Mouse (Mus musculus) heart, postnatal 10 days (tissue): ENCODE measurements around the gene Gm20388. TPM values are rescaled to one million over a fixed set of nuclear protein-coding genes. Genes with fewer than 3 reads are reported as not detected.
"Not testable (repeated sequence)": the region's sequence is repeated elsewhere in the genome, so short reads cannot be mapped to it uniquely, and the experiment has no call there.

Experiments
- DNase-seq, 2 experiments: peaks; one replicate each; pipeline ENCODE4 v3.0.0; 2021
- intact Hi-C: fragments of 180-260 bp; cut with DNase I; formaldehyde crosslinking; loops from one replicate; pipeline ENCODE4 v1.15.1; 2025
- total RNA-seq, 2 experiments: library from RNA; stranded (reverse); gene quantifications; 2 replicates each; pipeline ENCODE4 v1.2.3; 2021

The Gm20388 gene
- total RNA-seq, 2 experiments from 2014 or later = 2.0 to 2.2 TPM

DNA sequence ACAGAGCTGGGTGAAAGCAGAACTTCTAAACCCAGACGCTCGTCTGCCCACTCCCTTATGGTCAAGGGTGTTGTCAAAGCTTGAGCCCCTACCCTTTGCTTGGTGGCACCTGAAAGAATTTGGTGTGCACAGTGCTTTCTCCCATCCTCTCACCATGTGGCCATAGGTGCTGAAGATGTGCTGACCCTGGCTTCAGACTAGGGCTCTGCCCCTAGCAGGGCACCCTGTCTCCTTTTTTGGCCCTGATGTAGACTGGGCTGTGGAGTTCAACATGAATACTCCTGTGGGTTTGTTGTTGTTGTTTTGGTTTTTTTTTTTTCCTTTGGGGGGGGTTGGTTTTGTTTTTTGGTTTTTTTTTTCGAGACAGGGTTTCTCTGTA lies 3512.1 kb downstream of the Gm20388 start:
- no peak for DNase-seq
- intact Hi-C loops = loop anchor here (5.0 kb wide), 1 partner anchor 100 kb away; no protein-coding TSS in a partner anchor

DNA sequence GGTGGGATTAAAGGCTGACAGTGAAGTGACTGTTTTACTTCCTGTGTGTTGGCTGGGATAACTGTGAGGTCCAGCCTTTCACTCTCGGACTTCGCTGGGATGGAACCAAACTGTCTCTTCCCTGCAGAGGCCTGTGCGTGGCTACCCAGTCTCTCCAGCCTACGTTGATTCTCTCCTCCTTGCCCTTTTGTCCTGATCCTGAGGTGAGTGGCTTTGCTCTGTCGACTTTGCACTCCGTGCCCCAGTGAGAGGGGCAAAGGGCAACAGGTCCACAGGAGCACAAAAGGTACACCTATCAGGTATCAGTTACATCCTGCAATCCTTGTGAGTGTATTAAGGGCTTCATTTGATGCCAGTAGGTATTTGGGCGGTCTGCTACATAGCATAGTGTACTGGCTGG lies 3512.8 kb downstream of the Gm20388 start, which contains the start of gene Def8:
Gene Def8, plus strand, starts transcription at position 87 of the 400 bp plus-strand sequence.
- intact Hi-C loops = loop anchor here (5.0 kb wide), 1 partner anchor 101 kb away; no protein-coding TSS in a partner anchor

DNA sequence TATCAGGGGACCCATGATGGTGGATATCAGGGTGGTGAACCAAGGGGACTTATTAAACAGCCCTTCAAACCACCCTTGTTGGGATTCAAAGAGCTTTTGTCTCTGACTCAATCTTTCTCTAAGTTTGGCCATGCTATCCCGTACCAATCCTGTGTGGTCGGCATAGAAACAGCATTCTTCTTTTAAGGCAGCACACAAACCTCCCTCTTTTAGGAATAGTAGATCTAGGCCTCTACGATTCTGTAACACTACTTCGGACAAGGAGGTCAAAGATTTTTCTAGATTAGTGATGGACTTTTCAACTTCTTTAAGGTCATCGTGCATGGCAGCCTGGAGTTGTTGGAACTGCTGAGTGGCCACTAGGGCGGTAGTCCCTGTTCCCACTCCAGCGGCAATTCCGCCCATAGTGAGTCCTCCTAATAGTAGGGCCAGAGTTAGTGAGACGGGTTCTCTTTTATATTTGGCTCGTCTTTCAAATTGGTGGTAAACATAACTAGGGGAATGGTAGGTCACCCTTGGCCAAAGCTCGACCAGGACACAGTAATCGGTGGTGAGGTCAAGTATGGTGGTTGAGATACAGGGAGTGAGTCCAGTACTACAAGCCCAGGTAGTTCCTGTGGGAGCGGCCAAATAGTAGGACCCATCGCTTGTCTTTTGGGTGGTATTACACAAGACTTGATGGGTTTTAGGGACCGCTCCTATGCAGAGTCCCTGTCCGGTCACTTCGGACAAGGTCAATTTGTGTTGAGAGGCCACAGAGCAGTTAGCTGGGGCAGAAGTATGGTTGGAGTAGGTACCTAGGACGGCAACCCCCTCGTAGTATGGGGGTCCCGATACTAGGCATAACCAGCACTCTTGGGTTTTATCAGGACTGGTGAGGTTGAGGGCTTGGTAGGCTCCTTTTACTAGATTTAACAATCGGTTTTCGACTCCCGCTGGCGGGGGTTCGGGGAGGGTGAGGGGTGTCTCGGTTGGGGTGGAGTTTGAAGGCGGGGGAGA lies 3516.2 kb downstream of the Gm20388 start:
- intact Hi-C loops = no loop called here
- DNase-seq = no peak

More for the DNA sequence above, 3512.8 kb downstream of the Gm20388 start, which contains the start of gene Def8:
- DNase-seq = no peak

GRCm38 (mm10) chr8:123427639-123428275 lies 3517.1 kb downstream of the Gm20388 start:
- DNase-seq = no peak
- intact Hi-C loops = no loop called here

DNA sequence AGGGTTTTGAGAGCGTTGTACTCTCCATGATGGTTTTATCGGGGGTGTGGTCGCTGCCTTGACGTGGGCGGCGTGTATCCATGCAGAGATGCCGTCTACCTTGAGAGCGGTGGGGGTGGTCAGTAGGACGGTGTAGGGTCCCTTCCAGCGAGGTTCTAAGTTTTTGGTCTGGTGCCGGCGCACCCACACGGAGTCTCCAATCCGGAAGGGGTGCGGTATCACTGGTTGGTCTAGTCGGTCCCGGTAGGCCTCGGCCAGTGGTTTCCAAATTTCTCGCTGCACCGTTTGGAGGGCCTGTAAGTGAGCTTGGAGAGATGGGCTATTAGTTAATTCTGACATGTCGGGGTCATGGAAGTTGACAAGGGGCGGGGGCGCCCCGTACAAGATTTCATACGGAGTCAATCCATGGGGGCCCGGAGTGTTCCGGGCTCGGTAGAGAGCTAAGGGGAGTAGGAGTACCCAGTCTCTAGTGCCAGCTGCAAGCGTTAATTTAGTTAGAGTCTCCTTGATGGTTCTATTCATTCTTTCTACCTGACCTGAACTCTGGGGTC lies 3517.8 kb downstream of the Gm20388 start:
- intact Hi-C loops = no loop called here
- DNase-seq = no peak

GRCm38 (mm10) chr8:123428939-123429721 lies 3518.5 kb downstream of the Gm20388 start:
- DNase-seq = no peak
- intact Hi-C loops = no loop called here

GRCm38 (mm10) chr8:123429722-123430013 lies 3519.0 kb downstream of the Gm20388 start:
- intact Hi-C loops, DNase-seq: not testable (repeated sequence)

GRCm38 (mm10) chr8:123430936-123431335 lies 3520.3 kb downstream of the Gm20388 start:
- DNase-seq, intact Hi-C loops: not testable (repeated sequence)

DNA sequence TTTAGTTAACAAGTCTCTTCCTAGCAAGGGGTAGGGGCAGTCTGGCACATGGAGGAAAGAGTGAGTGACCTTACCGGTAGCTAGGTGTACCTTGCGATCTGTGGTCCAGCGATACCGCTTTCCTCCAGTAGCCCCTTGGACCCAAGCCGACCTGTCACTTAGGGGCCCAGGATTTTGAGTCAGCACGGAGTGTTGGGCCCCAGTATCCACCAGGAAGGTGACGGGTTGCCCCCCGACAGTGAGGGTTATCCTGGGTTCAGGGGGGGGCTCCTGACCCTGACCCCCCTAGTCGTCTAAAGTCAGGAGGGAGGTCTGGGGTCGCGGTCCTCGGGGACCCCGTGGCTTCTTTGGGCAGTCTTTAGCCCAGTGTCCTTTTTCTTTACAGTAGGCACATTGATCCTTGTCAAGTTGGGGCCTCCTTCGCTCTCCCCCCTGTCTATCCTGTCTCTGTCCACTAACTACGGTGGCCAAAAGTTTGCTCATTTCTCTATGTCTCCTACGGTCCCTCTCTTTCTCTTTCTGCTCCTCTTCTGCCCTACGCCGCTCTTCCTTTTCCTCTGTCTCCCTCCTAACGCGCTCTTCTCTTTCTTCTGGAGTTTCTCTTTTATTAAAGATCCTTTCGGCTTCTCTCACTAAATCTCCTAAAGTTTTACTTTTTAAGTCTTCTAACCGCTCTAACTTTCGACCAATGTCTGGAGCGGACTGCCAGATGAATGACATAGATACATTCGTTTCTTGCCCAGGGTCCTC lies 3521.2 kb downstream of the Gm20388 start:
- intact Hi-C loops = no loop called here
- DNase-seq = no peak

DNA sequence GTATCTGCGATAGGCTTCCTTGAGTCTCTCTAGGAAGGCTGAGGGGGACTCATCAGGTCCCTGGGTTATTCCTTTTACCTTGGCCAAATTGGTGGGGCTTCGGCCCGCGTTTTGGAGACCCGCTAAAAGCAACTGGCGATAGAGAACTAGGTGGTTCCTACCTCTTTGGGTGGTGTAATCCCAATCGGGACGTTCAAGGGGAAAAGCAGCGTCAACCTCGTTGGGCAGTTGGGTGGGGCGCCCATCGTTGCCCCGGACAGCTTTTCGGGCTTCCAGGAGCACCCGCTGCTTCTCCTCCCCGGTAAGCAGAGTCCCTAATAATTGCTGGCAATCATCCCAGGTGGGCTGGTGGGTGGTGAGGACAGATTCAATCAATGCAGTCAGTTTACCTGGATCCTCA lies 3521.7 kb downstream of the Gm20388 start:
- no peak for DNase-seq
- intact Hi-C loops = no loop called here

GRCm38 (mm10) chr8:123433241-123433974 lies 3522.8 kb downstream of the Gm20388 start:
- intact Hi-C loops, DNase-seq: not testable (repeated sequence)

DNA sequence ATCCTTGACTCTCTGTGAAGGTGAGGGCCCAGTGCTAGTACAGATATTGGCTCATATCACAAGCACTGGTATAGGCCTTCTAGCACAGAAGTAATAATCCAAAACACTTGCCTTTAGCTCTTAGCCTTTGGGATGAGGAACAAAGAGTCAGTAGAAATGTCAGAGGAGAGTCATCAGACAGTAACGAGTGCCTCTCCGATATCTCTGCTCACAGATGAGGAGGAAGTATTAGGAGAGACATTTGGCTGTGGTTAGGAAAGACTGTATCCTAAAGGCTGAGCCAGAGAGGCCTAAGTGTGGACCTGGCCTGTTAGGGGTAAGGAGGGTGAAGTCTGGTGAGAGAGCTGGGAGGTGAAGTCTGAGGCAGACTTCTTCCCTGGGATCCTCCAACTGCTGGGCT lies 3531.1 kb downstream of the Gm20388 start:
- no peak for DNase-seq
- intact Hi-C loops = loop anchor here (2.0 to 5.0 kb wide), 2 partner anchors 36 to 67 kb away; partner anchors contain the start of gene Afg3l1

DNA sequence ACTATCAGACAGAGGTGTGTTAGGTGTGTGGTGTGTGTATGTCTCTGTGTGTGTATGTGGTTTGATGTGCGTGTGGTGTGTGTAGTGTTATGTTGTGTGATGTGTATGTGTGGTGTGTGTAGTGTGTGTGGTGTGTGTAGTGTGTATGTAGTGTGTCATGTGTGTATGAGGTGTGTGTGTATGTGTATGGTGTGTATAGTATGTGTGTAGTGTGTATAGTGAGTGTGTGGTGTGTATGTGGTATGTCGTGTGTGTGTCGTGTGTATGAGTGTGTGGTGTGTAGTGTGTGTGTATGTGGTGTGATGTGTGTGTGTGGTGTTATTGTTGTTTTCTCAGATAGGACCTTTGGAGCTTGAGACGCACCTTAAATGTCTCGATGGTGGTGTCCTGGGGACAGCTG lies 3531.7 kb downstream of the Gm20388 start:
- no peak for DNase-seq
- intact Hi-C loops = loop anchor here (2.0 to 5.0 kb wide), 2 partner anchors 35 to 68 kb away; partner anchors contain the start of gene Afg3l1

- peak; percentile 96 to 98 for DNase-seq
- intact Hi-C loops = loop anchor here (2.0 to 5.0 kb wide), 2 partner anchors 34 to 68 kb away; partner anchors contain the start of gene Afg3l1
Measured at GRCm38 (mm10) chr8:123442871-123443575, 3532.4 kb downstream of the Gm20388 start.

DNA sequence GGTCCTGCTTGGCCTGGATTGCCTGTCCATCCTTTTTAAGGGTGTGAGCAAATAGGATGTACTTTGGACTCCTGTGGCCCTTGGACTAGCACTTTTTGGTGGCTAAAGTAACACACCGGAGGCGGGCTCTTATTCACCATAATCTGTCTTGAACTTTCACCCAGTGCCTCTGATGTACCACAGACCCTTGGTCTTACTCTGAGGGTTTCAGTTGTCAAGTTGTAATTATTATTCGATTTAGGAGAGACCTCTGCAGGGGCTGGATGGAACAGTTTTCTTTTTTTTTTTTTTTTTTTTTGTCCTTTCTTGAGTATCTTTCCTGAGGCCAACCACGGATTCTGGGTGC lies 3532.9 kb downstream of the Gm20388 start:
- DNase-seq = no peak

DNA sequence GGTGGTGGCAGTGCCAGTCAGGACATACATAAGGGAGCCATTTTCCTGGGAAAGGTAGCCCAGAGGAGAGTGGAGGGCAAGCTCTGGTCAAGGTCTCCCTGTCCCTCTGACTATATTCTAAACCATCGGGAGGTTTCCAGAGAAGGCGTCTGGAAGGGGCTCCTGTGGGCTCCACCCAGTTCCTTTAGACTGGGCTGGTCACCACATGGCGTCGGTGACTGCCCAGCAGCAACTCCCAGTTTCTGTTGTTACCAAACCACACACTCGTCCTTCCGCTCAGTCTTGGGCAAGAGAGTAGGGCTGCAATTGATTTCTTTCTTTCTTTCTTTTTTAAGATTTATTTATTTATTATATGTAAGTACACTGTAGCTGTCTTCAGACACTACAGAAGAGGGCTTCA lies 3533.5 kb downstream of the Gm20388 start:
- intact Hi-C loops = loop anchor here (5.0 kb wide), 1 partner anchor 33 kb away; the partner anchor contains the start of gene Afg3l1
- DNase-seq = no peak

More for the DNA sequence above, 3532.9 kb downstream of the Gm20388 start:
- intact Hi-C loops = loop anchor here (2.0 to 5.0 kb wide), 2 partner anchors 34 to 69 kb away; partner anchors contain the start of gene Afg3l1

- no peak for DNase-seq
- intact Hi-C loops = no loop called here
Measured at GRCm38 (mm10) chr8:123445981-123446380, 3535.3 kb downstream of the Gm20388 start.

DNA sequence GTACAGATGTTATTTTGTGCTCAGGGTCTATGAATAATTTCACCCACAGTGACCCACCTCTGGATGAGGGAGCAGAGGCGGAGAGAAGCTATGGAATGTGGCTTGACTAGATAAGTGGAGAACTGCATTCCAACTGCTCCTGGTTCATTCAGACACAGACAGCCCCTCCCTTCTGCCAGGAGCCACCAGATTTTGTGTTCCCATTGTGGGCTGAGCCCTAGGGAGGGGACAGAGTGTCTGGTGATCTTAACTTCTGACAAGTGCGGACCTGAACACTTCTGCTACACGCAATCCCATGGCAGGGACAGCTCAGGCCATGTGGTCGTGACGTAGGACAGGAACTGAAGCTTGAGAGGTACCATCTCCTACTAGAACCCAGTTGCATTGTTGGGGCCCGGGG lies 3536.2 kb downstream of the Gm20388 start:
- peak; percentile 29 to 32 for DNase-seq
- intact Hi-C loops = no loop called here
